Mouse (Mus musculus): ENCODE measurements around the gene Avpr1b. TPM values are rescaled to one million over a fixed set of nuclear protein-coding genes. Genes with fewer than 3 reads are reported as not detected.

Avpr1b gene
- total RNA-seq, 2 experiments from 2014 or later: not detected

Other genes starting within 250 kb of the Avpr1b start
- gene Srgap2, start 71.9 kb upstream of the Avpr1b start, total RNA-seq (2021): 10 to 100 TPM; 66.3 to 67.7 TPM
- 1 to 10 TPM; 1.7 to 2.0 TPM for gene Fam72a, start 71.3 kb upstream of the Avpr1b start, total RNA-seq (2021)
- gene Ctse, start 39.1 kb downstream of the Avpr1b start, total RNA-seq (2021): 1 to 10 TPM; 1.4 to 2.1 TPM
- 10 to 100 TPM; 13.2 to 13.3 TPM for gene Rab7b, start 89.5 kb downstream of the Avpr1b start, total RNA-seq (2021)
- under 1 TPM in 1 of 2 experiments, not detected in 1; 0.39 TPM for gene Slc26a9, start 144.8 kb downstream of the Avpr1b start, total RNA-seq (2021)
- gene Pm20d1, start 198.1 kb downstream of the Avpr1b start, total RNA-seq (2021): 1 to 10 TPM; 1.1 TPM
- 10 to 100 TPM; 78.7 to 86.6 TPM for gene Slc41a1, start 228.3 kb downstream of the Avpr1b start, total RNA-seq (2021)